Mouse (Mus musculus): Measurements from ENCODE around the gene Emc9. TPM values are rescaled to one million over a fixed set of nuclear protein-coding genes. Genes with fewer than 3 reads are reported as not detected.

Gene Emc9
- polyA plus RNA-seq (2012) = 3.5 and 3.8 TPM in 2 replicates

- TF ChIP-seq GATA1 (IDR thresholded peaks at IDR 0.05; ENCODE audit: low read length) (no peak), TAL1 (IDR thresholded peaks at IDR 0.05; ENCODE audit: low read length) (no peak)
- H3K9me3 ChIP-seq (ENCODE audit: control insufficient read depth, low read length) = no peaks in the 10 kb centered on the region
- H3K4me1 ChIP-seq (ENCODE audit: control insufficient read depth) = peaks cover 79% of the 10 kb centered on the region
- H3K4me3 ChIP-seq (replicated peaks) = peak within 1 kb of the TSS; percentile 75
- peaks cover 49% of the 10 kb centered on the region for H3K36me3 ChIP-seq (ENCODE audit: control insufficient read depth)
- no peaks in the 10 kb centered on the region for H3K27me3 ChIP-seq (ENCODE audit: control insufficient read depth)
Measured at GRCm38 (mm10) chr14:55584702-55585565, at the start of gene Emc9. Gene Emc9 (minus strand): TSS chr14:55585302.

- Histone ChIP-seq H3K27me3 (ENCODE audit: control insufficient read depth) (no peaks in the 10 kb centered on the region), H3K4me1 (ENCODE audit: control insufficient read depth) (peaks cover 29% of the 10 kb centered on the region), H3K9me3 (ENCODE audit: control insufficient read depth, low read length) (no peaks in the 10 kb centered on the region), H3K36me3 (ENCODE audit: control insufficient read depth) (peaks cover 100% of the 10 kb centered on the region), H3K4me3 (replicated peaks) (no peak overlapping the region)
- TF ChIP-seq GATA1 (IDR thresholded peaks at IDR 0.05; ENCODE audit: low read length) (no peak), TAL1 (IDR thresholded peaks at IDR 0.05; ENCODE audit: low read length) (no peak)
Measured at GRCm38 (mm10) chr14:55629312-55629711, 44.2 kb upstream of the Emc9 start.

- no peak overlapping the region for H3K4me3 ChIP-seq (replicated peaks)
- H3K36me3 ChIP-seq (ENCODE audit: control insufficient read depth) = peaks cover 94% of the 10 kb centered on the region
- no peaks in the 10 kb centered on the region for H3K9me3 ChIP-seq (ENCODE audit: control insufficient read depth, low read length)
- no peaks in the 10 kb centered on the region for H3K27me3 ChIP-seq (ENCODE audit: control insufficient read depth)
- peaks cover 26% of the 10 kb centered on the region for H3K4me1 ChIP-seq (ENCODE audit: control insufficient read depth)
- TF ChIP-seq GATA1 (IDR thresholded peaks at IDR 0.05; ENCODE audit: low read length) = no peak
- no peak for TF ChIP-seq TAL1 (IDR thresholded peaks at IDR 0.05; ENCODE audit: low read length)
Measured at GRCm38 (mm10) chr14:55628077-55628827, 43.1 kb upstream of the Emc9 start.

- Histone ChIP-seq H3K4me3 (replicated peaks) (peak overlapping the region; percentile 23), H3K36me3 (ENCODE audit: control insufficient read depth) (peaks cover 2% of the 10 kb centered on the region), H3K27me3 (ENCODE audit: control insufficient read depth) (no peaks in the 10 kb centered on the region), H3K4me1 (ENCODE audit: control insufficient read depth) (peaks cover 64% of the 10 kb centered on the region), H3K9me3 (ENCODE audit: control insufficient read depth, low read length) (no peaks in the 10 kb centered on the region)
- TF ChIP-seq TAL1 (IDR thresholded peaks at IDR 0.05; ENCODE audit: low read length) (no peak), GATA1 (IDR thresholded peaks at IDR 0.05; ENCODE audit: low read length) (peak; percentile 69)
Measured at GRCm38 (mm10) chr14:55618486-55619195, 33.5 kb upstream of the Emc9 start.

GRCm38 (mm10) chr14:55617822-55618221, 32.7 kb upstream of the Emc9 start, which contains the start of gene Rec8:
Gene Rec8 (plus strand): TSS chr14:55618037.
- TF ChIP-seq GATA1 (IDR thresholded peaks at IDR 0.05; ENCODE audit: low read length) (no peak), TAL1 (IDR thresholded peaks at IDR 0.05; ENCODE audit: low read length) (no peak)
- H3K9me3 ChIP-seq (ENCODE audit: control insufficient read depth, low read length) = no peaks in the 10 kb centered on the region
- peaks cover 71% of the 10 kb centered on the region for H3K4me1 ChIP-seq (ENCODE audit: control insufficient read depth)
- no peaks in the 10 kb centered on the region; the same call in 1 of the 2 replicates for H3K36me3 ChIP-seq (ENCODE audit: control insufficient read depth)
- peak within 1 kb of the TSS; percentile 23 for H3K4me3 ChIP-seq (replicated peaks)
- H3K27me3 ChIP-seq (ENCODE audit: control insufficient read depth) = no peaks in the 10 kb centered on the region

GRCm38 (mm10) chr14:55616844-55617243, 31.7 kb upstream of the Emc9 start:
- H3K9me3 ChIP-seq (ENCODE audit: control insufficient read depth, low read length) = no peaks in the 10 kb centered on the region
- H3K27me3 ChIP-seq (ENCODE audit: control insufficient read depth) = no peaks in the 10 kb centered on the region
- H3K4me3 ChIP-seq (replicated peaks) = no peak overlapping the region
- peaks cover 66% of the 10 kb centered on the region for H3K4me1 ChIP-seq (ENCODE audit: control insufficient read depth)
- H3K36me3 ChIP-seq (ENCODE audit: control insufficient read depth) = no peaks in the 10 kb centered on the region
- TF ChIP-seq GATA1 (IDR thresholded peaks at IDR 0.05; ENCODE audit: low read length) (no peak), TAL1 (IDR thresholded peaks at IDR 0.05; ENCODE audit: low read length) (no peak)

GRCm38 (mm10) chr14:55615876-55616275, 30.8 kb upstream of the Emc9 start:
- H3K4me1 ChIP-seq (ENCODE audit: control insufficient read depth) = peaks cover 64% of the 10 kb centered on the region
- no peaks in the 10 kb centered on the region for H3K9me3 ChIP-seq (ENCODE audit: control insufficient read depth, low read length)
- peaks cover 3% of the 10 kb centered on the region for H3K36me3 ChIP-seq (ENCODE audit: control insufficient read depth)
- no peaks in the 10 kb centered on the region for H3K27me3 ChIP-seq (ENCODE audit: control insufficient read depth)
- TF ChIP-seq TAL1 (IDR thresholded peaks at IDR 0.05; ENCODE audit: low read length) (no peak), GATA1 (IDR thresholded peaks at IDR 0.05; ENCODE audit: low read length) (no peak)
- no peak overlapping the region for H3K4me3 ChIP-seq (replicated peaks)

GRCm38 (mm10) chr14:55614565-55615178, 29.6 kb upstream of the Emc9 start:
- H3K4me3 ChIP-seq (replicated peaks) = no peak overlapping the region

More at GRCm38 (mm10) chr14:55614565-55615178, 29.6 kb upstream of the Emc9 start:
- 0 out of 2 replicates have a peak, but pooled peaks have one; percentile 31 for TF ChIP-seq GATA1 (IDR thresholded peaks at IDR 0.05; ENCODE audit: low read length)
- TF ChIP-seq TAL1 (IDR thresholded peaks at IDR 0.05; ENCODE audit: low read length) = no peak
- Histone ChIP-seq H3K27me3 (ENCODE audit: control insufficient read depth) (no peaks in the 10 kb centered on the region), H3K36me3 (ENCODE audit: control insufficient read depth) (peaks cover 13% of the 10 kb centered on the region), H3K4me1 (ENCODE audit: control insufficient read depth) (peaks cover 65% of the 10 kb centered on the region), H3K9me3 (ENCODE audit: control insufficient read depth, low read length) (no peaks in the 10 kb centered on the region)

All from erythroblast, embryonic 14.5 days (primary cell).